Mouse (Mus musculus): ENCODE results near the gene Gfpt1. TPM values are rescaled to one million over a fixed set of nuclear protein-coding genes. Genes with fewer than 3 reads are reported as not detected.
A peak's percentile ranks its signal among the peaks of the same experiment; 100 is the strongest.
"Not testable (repeated sequence)": the region's sequence is repeated elsewhere in the genome, so short reads cannot be mapped to it uniquely, and the experiment has no call there.

The Gfpt1 gene
- total RNA-seq (2021): 36.9 and 42.1 TPM in 2 replicates
- long read RNA-seq, experiment 1, full-length matches to known transcripts: 9 of 14 reads
- long read RNA-seq, experiment 1, partial matches to known transcripts: 1 of 14 reads
- long read RNA-seq, experiment 1, other reads (novel, unspliced or antisense): 4 of 14 reads
- long read RNA-seq, experiment 2, full-length matches to known transcripts: 9 of 13 reads
- long read RNA-seq, experiment 2, partial matches to known transcripts: 1 of 13 reads
- long read RNA-seq, experiment 2, other reads (novel, unspliced or antisense): 3 of 13 reads

DNA sequence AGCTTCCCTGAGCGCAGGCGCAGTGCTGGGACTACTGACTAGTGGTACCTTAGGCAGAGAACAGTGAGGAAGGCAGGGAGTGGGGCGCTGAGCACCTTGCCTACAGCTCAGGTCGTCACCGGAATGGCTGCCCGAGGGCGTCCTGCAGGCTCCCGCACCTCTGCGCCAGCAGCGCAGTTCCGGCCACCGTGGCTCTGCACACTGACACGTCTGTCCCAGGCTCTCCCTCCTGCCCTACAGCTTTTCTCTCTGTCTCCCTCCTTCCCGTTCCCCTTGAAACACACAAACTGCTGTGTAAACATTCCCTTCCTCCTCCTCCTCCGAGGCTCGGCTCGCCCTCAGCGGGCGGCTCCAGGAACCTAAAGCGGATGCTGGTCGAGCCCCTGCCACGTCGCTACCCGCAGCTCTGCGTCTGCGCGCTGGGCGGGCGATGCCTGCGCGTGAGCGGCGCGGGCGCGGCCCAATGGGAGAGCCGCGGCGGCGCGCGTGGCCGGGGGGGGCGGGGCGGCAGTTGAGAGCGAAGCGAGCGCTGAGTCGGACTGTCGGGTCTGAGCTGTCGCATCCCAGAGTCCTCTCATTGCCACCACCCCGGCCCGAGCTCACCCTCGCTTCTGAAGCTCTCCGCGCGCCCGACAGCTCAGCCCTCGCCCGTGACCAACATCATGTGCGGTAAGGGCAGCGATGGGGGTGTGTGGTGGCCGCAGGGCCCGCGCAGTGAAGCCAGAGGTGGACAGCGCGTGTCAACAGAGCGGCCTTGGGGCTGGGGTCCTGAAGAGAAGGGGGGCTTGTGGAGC is at the start of gene Gfpt1:
Gfpt1 (plus strand) TSS at position 510 of the 794 bp plus-strand sequence.
- peak; percentile 98 for DNase-seq

DNA sequence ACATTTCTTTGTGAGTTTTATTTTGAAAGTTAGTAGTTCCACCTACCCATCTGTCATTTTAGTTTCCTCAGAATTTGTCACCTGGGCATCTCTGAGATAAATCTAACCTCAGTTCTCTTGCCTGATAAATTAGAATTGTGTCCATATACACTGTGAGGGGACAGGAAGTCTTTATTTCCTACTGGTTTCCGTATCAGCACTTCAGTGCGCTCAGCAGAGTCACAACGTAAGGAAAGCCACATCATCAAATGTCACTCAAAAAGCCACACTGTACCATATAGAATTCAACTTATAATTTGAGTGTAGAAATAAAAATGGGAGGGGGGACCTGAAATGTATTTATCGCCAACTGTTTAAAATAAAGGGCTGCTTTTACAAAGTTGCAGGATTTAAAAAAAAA is 48.4 kb upstream of the Gfpt1 start:
- DNase-seq: no peak

DNA sequence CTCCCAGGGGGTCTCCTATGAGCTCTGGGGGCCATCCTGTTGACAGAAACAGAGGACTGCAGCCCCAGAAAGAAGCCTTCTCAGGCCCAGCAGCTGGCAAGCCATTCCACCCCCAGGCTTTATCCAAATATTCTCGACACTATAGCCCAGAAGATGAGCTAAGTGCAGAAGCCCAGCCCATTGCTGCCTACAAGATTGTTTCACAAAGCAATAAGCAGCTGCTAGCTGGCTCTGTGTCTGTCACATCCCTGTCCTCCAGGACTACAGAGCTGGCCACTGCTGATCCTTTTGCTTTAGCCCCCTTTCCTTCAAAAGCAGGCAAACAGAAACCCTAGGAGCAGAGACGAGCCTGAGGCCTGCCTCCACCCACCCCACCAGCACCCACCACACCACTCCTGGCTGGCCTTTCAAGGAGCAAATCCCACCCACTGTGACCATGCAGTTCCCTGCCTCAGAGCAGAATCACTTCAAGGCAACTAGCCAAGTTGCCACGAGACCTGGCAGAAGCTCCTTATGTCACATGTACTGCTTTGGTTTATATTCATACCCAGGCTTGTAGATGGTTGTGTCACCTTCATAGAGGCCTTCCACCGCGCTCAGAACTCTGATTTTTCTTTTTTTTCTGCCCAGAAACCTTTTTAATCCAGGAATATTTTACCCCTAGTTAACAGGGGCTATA is 45.9 kb upstream of the Gfpt1 start:
- DNase-seq: no peak

DNA sequence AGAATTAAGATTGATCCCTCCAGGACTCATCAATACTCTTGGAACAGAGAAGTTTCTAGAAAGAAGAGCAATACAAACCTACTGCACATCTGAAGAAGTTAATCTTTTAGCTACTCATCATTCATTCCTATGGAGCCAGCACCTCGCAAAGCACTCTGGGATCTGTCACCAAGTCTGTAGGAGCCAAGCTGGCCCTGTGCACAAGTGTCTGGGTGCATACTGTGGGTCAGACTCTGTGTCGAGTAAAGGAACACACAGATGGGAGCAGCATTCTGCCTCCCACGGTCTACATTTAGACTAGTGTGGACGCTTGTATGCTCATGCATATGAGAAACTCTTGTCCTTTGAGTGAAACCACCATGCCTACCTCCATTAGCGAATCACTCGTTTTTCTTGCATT is 45.3 kb upstream of the Gfpt1 start:
- DNase-seq: no peak

DNA sequence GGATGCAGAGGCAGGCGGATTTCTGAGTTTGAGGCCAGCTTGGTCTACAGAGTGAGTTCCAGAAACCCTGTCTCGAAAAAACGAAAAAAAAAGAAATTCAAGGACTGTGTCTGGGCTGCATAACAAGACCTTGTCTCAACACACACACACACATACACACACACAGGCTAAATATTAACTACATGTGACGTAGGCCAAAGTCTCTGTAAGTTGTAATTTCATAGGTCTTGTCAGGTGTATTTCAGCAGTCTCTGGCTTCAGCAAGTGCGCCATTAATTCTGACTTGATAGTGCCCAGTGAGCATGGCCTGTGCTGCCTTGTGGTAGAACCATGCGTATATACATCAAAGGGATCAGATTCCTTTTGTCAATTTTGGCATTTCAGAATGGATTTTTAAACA is 40.7 kb upstream of the Gfpt1 start:
- no peak for DNase-seq

DNA sequence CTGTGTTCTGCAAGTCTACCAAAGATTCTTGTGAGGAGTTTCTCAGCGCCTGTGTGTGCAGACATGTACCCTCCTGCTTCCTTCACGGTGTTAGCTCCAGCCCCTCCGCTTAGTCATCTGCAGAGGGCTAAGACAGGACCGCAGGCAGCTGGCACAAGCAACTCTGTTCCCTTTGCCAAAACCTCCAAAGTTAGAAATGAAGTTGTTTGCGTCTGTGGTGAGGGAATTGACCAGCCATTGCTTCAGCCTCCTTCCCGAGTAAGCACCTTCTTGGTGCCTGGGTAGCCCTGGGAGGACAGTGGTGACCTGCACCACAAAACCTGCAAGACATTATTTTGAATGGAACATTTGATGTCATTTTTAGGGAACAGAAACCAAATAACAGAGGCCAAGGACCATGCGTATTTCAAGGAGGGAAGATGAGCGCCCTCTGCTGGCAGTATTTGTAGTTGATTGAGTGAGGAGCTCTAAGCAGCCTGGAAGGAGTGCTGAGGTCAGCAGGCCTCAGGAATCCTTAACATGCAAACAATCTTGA is 40.1 kb upstream of the Gfpt1 start:
- DNase-seq: peak; percentile 90

DNA sequence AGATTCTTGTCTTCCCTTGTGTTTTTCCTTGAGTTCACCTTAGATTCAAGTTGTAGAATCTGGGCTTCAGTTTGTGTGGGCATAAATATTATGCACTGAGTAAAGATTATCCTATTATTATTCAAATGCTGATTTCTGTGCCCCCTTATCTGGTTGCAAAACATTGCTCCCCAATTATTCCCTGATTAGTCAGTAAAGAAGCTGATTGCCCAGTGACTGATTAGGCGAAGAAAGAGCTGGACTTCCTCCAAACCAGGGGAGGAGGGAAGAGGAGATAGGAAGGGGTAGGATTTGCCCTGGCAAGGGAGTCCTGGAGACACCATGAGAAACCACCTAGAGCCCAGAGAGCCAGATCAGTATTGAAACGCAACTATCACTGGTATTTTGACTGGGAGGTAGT is 38.5 kb upstream of the Gfpt1 start:
- DNase-seq: no peak

DNA sequence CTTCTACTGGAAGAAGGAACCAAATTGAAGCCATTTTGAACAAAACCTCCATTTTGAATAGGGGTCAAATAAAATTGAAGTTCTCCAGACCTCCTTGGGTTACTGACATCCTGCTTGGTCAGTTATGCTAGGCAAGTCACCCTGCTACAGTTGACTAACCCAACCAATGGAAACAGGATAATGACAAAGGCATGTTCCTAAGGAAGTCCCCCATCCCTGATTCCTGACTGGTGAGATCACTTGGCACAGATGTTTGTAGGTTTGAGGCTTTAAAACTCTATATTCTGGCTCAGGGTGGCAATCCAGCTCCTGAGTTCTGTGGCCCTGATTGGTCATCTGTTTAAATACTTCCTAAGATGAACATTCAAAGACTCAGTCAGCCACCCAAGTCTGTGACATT is 37.1 kb upstream of the Gfpt1 start:
- DNase-seq: no peak

GRCm38 (mm10) chr6:87008887-87009286 is 33.8 kb upstream of the Gfpt1 start, which contains the start of gene Nfu1:
Nfu1 (plus strand) TSS chr6:87009236.
- DNase-seq: no peak

- peak; percentile 98 for DNase-seq
Measured at GRCm38 (mm10) chr6:87009692-87010328, 32.8 kb upstream of the Gfpt1 start.

DNA sequence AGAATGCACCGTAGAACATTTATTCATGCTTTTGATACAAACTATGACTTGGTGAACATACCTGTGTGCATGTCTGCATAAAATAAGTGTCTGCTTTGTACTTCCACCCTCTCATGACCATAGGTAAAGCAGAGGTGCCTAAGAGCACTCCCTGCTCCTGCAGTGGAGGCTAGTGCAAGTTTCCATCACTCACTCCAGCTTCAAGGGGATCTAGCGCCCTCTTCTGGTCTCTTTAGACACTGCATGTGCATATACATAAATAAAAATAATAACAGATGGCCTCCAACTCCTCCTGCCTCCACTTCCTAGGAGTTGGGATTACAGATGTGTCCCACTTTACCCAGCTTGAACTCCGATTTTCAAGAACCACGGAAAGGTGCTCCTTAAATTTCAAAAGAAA is 25.7 kb upstream of the Gfpt1 start:
- peak; percentile 70 for DNase-seq

DNA sequence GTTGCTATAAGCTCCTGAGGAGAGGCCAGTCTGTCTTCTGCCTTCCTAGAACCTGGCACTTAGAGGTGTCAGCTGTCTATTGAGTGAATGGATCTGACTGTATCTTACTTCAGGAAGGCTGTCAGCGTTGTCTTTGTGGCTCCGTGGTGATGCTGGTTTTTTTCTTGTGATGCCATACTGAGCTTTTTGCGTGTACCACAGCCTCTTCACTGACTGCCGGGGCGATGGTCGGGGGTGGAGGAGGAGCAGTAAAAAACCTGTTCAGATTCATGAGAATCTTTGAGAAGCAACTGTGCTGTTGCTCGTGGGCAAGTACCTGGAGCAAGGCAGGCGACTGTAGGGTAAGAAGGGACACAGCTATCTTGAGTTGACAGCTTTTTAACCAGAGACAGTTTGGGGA is 23.8 kb upstream of the Gfpt1 start:
- DNase-seq: no peak

- no peak for DNase-seq
Measured at GRCm38 (mm10) chr6:87021791-87022190, 20.9 kb upstream of the Gfpt1 start.

GRCm38 (mm10) chr6:87026980-87027379 is 15.7 kb upstream of the Gfpt1 start:
- DNase-seq: peak; percentile 75

DNA sequence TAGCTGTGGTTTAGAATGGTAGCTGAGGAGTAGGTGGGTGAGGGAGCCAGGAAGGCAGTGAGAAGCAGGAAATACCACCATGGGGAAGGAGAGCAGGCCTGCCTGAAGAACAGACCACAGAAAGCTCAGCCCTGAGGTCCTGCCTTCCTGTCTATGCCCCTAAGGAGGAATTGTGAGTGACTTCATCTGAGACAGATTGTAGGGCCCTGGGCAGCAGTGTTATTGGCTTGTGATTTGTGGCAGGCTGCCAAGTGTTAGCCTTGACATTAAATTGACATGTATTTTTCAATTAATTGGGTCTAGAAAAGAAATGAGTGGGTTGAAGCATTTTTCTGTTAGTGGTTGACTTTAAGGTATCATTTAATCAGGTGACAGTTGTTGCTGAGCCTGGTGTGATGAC is 13.8 kb upstream of the Gfpt1 start:
- peak; percentile 51 for DNase-seq

DNA sequence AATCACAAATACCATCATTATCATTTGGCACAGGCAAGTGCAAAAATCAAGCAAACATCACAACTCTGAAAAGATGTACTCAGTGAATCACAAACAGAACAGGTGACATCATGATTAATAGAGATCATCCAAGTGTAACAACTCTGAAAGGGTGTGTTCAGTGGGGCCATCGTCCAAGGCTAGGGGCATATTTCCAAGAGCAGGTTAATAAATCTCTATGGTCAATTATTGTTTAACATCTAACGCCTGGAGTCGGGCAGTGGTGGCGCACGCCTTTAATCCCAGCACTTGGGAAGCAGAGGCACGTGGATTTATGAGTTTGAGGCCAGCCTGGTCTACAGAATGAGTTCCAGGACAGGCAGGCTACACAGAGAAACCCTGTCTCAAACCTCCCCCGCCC is 11.3 kb upstream of the Gfpt1 start:
- not testable (repeated sequence) for DNase-seq

DNA sequence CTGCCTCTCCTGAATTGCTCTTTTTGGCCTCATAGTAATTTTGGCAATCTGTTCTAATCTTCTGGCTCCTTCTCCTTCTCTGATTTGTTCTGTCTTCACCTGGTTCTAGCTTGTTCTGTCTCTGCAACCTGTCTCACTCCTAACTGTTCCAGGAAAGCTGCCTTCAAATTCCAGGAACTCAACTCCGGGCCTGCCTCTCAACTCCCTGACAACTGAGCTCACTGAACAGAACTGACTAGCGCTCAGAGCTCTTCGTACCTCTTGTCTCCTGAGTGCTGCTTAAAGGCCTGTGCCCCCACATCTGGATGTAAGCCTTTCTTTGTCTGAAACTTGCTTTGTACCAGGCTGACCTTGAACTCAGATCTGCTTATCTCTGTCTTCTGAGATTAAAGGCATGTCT is 10.2 kb upstream of the Gfpt1 start:
- DNase-seq: peak; percentile 18

GRCm38 (mm10) chr6:87034395-87034794 is 8.3 kb upstream of the Gfpt1 start:
- DNase-seq: no peak

DNA sequence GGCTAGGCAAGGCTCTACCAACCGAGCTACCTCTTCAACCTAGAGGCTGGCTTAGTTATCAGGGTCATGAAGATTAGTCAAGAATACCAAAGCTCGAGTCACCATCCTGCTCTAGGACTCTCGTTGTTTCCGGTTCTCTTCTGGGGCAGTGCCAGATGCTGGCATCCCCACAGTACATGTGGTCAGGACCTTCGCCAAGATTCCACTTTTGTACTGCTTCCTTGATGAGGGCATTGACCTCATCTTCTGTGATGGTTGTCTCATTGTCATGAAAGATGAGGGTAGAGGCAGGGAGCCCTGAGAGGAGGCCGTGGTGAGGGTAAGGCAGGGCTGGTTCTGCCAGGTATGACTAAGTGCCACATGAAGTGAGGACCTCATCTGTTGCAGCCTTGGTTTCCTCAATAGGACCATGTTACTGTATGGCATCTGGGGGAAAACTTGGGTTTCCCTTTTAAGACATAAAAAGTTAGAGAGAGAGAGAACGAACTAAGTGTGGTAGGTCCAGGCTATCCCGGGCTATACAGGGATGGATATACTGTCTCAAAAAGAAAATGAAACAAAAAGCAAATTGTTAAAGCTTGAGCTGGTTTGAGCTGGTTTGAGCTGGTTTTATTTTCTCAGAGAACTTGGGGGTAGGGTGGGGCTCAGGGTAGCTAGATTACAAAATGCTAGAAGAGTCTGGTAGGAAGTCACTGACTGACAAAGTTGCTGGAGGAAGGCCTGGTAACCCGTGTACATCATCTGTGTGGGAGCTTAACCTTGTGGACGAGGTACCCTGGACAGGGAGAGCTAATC is 4.6 kb upstream of the Gfpt1 start:
- DNase-seq: peak; percentile 70

- DNase-seq: no peak
Measured at GRCm38 (mm10) chr6:87039161-87039560, 3.5 kb upstream of the Gfpt1 start.

- DNase-seq: peak; percentile 47
Measured at GRCm38 (mm10) chr6:87040971-87041370, 1.7 kb upstream of the Gfpt1 start.

DNA sequence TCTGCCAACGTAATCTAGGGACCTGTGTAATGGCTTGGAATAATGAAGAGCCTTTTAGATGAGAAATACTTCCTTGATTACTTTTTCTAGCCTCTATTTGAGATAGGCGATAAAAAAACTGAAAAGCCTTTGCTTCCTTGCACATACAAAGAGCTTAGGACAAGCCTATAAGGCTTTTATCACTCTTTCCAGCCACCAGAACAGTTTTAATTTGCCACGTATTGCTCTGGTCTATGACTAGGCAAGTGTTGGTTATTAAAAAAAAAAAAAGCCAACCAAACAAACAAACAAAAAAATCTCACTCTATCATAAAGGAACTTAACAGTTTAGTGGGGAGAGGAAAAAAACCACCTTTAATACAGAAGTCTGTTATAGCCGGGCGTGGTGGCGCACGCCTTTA is 1.2 kb upstream of the Gfpt1 start:
- no peak for DNase-seq
